22 mouse cellular contexts compared by ENCODE assay signal in genomic region chr7:110239590-110239989, GRCm38 (mm10). TPM values are rescaled to one million over a fixed set of nuclear protein-coding genes. Genes with fewer than 3 reads are reported as not detected.
DNase-seq lines count a peak whose midpoint lies in the region; TF ChIP-seq lines count a peak whose summit lies in the region.
"Had no signal": no experiment of that assay in that cellular context is flagged by ENCODE, and none has a peak within 500 bp of the region (broad histone marks: within the 10 kb centered on the region; RNA-seq: fewer than 3 reads in every experiment).

No protein-coding gene starts in this region.

- TF ChIP-seq CTCF in spleen, adult 2 months (IDR thresholded peaks at IDR 0.05; ENCODE audit: extremely low read depth, insufficient read depth, insufficient read length, insufficient replicate concordance) = no peak
- TF ChIP-seq CTCF in MEL (IDR thresholded peaks at IDR 0.05 in 2 of 3, conservative IDR thresholded peaks at IDR 0.05 in 1 of 3; ENCODE audit: control insufficient read depth in 1 of 3, insufficient read depth in 1 of 3, low read depth in 2 of 3, low read length in 3 of 3, poor library complexity in 1 of 3, severe bottlenecking in 1 of 3) = no peak

- intact Hi-C loops in heart, postnatal 25 days (cut with DNase I) = no loop called here

- no peak for TF ChIP-seq POLR2A in spleen, adult 2 months (IDR thresholded peaks at IDR 0.05; ENCODE audit: low read depth, low read length)
- TF ChIP-seq POLR2A in MEL (IDR thresholded peaks at IDR 0.05; ENCODE audit: control insufficient read depth in 1 of 2, insufficient read depth in 1 of 2, low read depth in 1 of 2, low read length in 2 of 2, poor library complexity in 1 of 2) = no peak

- H3K4me1 ChIP-seq in spleen, adult 2 months (ENCODE audit: control insufficient read depth, insufficient read depth, insufficient read length) = peaks cover 24% of the 10 kb centered on the region
- H3K4me1 ChIP-seq in MEL (ENCODE audit: control insufficient read depth in 1 of 2, insufficient read depth in 2 of 2, low read length in 2 of 2) = peaks cover 32 to 37% of the 10 kb centered on the region in 2 experiments

- 66% methylated on average over 4 of the region's 4 CpGs for WGBS in spleen, adult 2 months

- peak; percentile 50 for DNase-seq in heart, adult 11 months
- DNase-seq in heart, postnatal 25 days (ENCODE audit: low spot score) = no peak
- no peak for DNase-seq in spleen, adult 2 months (ENCODE audit: low read depth in 1 of 2, low spot score in 2 of 2)
- DNase-seq in spleen, postnatal 14 days (ENCODE audit: low spot score in 2 of 2) = no peak
- no peak for DNase-seq in MEL (ENCODE audit: low read depth, low spot score)
- no peak for DNase-seq in thymus, postnatal 0 days (ENCODE audit: low spot score)
- DNase-seq: adrenal gland, adult 2 months; adrenal gland, postnatal 10 days; adrenal gland, postnatal 25 days; cerebellum, adult 11 months; cerebellum, adult 18-20 months; cerebellum, adult 8-10 months; cerebellum, adult 9-11 months; cerebellum, postnatal 14 days; cerebellum, postnatal 36 days; embryo, embryonic 11 days had no signal

- H3K9me3 ChIP-seq in MEL (replicated peaks; ENCODE audit: insufficient read depth, low read length) = no peaks in the 10 kb centered on the region
- H3K9me3 ChIP-seq: embryonic facial prominence, embryonic 13.5 days; embryonic facial prominence, embryonic 15.5 days; forebrain, embryonic 10.5 days; forebrain, embryonic 12.5 days; G1E had no signal

- no peak for TF ChIP-seq RAD21 in MEL (IDR thresholded peaks at IDR 0.05; ENCODE audit: low read depth, low read length)

- H3K79me2 ChIP-seq in MEL (ENCODE audit: control insufficient read depth, insufficient read depth, low read length, poor library complexity) = peaks cover 10% of the 10 kb centered on the region

- H3K27ac ChIP-seq in spleen, adult 2 months (ENCODE audit: insufficient read depth, low read length) = peak overlapping the region; percentile 26; the same call in 1 of the 2 replicates
- no peak overlapping the region for H3K27ac ChIP-seq in MEL (ENCODE audit: control insufficient read depth, low read depth, low read length)
- H3K27ac ChIP-seq: embryonic facial prominence, embryonic 13.5 days; embryonic facial prominence, embryonic 15.5 days; forebrain, embryonic 10.5 days; forebrain, embryonic 12.5 days had no signal

- no peak overlapping the region for H3K9ac ChIP-seq in MEL (ENCODE audit: control insufficient read depth, low read depth, low read length, poor library complexity, severe bottlenecking)
- H3K9ac ChIP-seq: embryonic facial prominence, embryonic 13.5 days; embryonic facial prominence, embryonic 15.5 days; forebrain, embryonic 12.5 days had no signal

- no peak for TF ChIP-seq EP300 in MEL (IDR thresholded peaks at IDR 0.05; ENCODE audit: low read depth in 1 of 2, low read length in 2 of 2)

- H3K4me3 ChIP-seq in spleen, adult 2 months (ENCODE audit: extremely low read depth, insufficient read depth, insufficient read length) = no peak overlapping the region
- no peak overlapping the region for H3K4me3 ChIP-seq in MEL (ENCODE audit: control insufficient read depth in 1 of 2, insufficient read depth in 1 of 2, low read depth in 2 of 2, low read length in 2 of 2)
- H3K4me3 ChIP-seq: embryonic facial prominence, embryonic 13.5 days; embryonic facial prominence, embryonic 15.5 days; erythroblast, embryonic 14.5 days; forebrain, embryonic 10.5 days; forebrain, embryonic 12.5 days had no signal

- peaks cover 4% of the 10 kb centered on the region; the same call in 1 of the 2 replicates for H3K36me3 ChIP-seq in spleen, adult 2 months (ENCODE audit: control insufficient read depth, insufficient read depth, low read length)
- H3K36me3 ChIP-seq in MEL (ENCODE audit: control insufficient read depth in 1 of 2, insufficient read depth in 2 of 2, low read length in 2 of 2) = peaks cover 0 to 41% of the 10 kb centered on the region in 2 experiments; a peak in 2 of 4 replicates
- H3K36me3 ChIP-seq: embryonic facial prominence, embryonic 15.5 days; forebrain, embryonic 12.5 days had no signal

- H3K27me3 ChIP-seq in spleen, adult 2 months (ENCODE audit: control insufficient read depth, insufficient read depth, low read length) = no peaks in the 10 kb centered on the region
- H3K27me3 ChIP-seq in MEL (ENCODE audit: control insufficient read depth in 1 of 2, insufficient read depth in 2 of 2, low read length in 2 of 2) = no peaks in the 10 kb centered on the region
- H3K27me3 ChIP-seq: embryonic facial prominence, embryonic 13.5 days; embryonic facial prominence, embryonic 15.5 days; forebrain, embryonic 12.5 days had no signal

TF ChIP-seq in MEL, 35 proteins besides CTCF, POLR2A, EP300 and RAD21:
- TF ChIP-seq ZNF384 (IDR thresholded peaks at IDR 0.05; ENCODE audit: low read depth, low read length) = peak; percentile 16; the same call in 1 of the 2 replicates
- TF ChIP-seq JUND (IDR thresholded peaks at IDR 0.05; ENCODE audit: low read depth, low read length) = no peak

RNA-seq across cellular contexts. Expression of gene Swap70, which starts 18.1 kb away (rescaled TPM):
- 10 to 100 TPM; 12.7 to 14.3 TPM for total RNA-seq in heart, postnatal 25 days (2021)
- polyA plus RNA-seq in spleen, adult 2 months (2012; rRNA removed) = 69.7 and 79.4 TPM in 2 replicates
- total RNA-seq in MEL (2012; rRNA removed) = 18.3 and 22.3 TPM in 2 replicates
- polyA plus RNA-seq in MEL (2012; ENCODE audit: insufficient read depth in 1 of 2, insufficient read length in 2 of 2, low read depth in 1 of 2, low replicate concordance in 2 of 2, missing spikeins in 1 of 2) = 10 to 100 TPM in 1 of 2 experiments, not detected in 1; 23.3 TPM
- polyA plus RNA-seq in thymus, postnatal 0 days (2015; fragmentation: Nextera tagmentation; extraction: Ambion mirVana) = 24.7 and 25.5 TPM in 2 replicates
